Mouse (Mus musculus): ENCODE measurements around the gene Gck. TPM values are rescaled to one million over a fixed set of nuclear protein-coding genes. Genes with fewer than 3 reads are reported as not detected.

The Gck gene
- total RNA-seq, 2 experiments from 2014 or later = 2.0 to 3.3 TPM

GRCm38 (mm10) chr11:5877921-5878526, 71.9 kb downstream of the Gck start, which contains the start of gene Pold2:
TSS of gene Pold2 (minus strand) at chr11:5878292.
- DNase-seq (ENCODE audit: low spot score) = peak; percentile 98

GRCm38 (mm10) chr11:5877421-5877820, 72.5 kb downstream of the Gck start:
- no peak for DNase-seq (ENCODE audit: low spot score)

- DNase-seq (ENCODE audit: low spot score) = no peak
Observed at GRCm38 (mm10) chr11:5873192-5873591, 76.7 kb downstream of the Gck start.

GRCm38 (mm10) chr11:5872707-5873106, 77.2 kb downstream of the Gck start:
- no peak for DNase-seq (ENCODE audit: low spot score)

- peak; percentile 79 for DNase-seq (ENCODE audit: low spot score)
Observed at GRCm38 (mm10) chr11:5870069-5870468, 79.8 kb downstream of the Gck start.

GRCm38 (mm10) chr11:5869331-5869730, 80.5 kb downstream of the Gck start:
- DNase-seq (ENCODE audit: low spot score) = no peak

- DNase-seq (ENCODE audit: low spot score) = no peak
Observed at GRCm38 (mm10) chr11:5868324-5868723, 81.6 kb downstream of the Gck start.

- no peak for DNase-seq (ENCODE audit: low spot score)
Observed at GRCm38 (mm10) chr11:5867196-5867595, 82.7 kb downstream of the Gck start.

- DNase-seq (ENCODE audit: low spot score) = peak; percentile 73
Observed at GRCm38 (mm10) chr11:5862394-5863105, 87.3 kb downstream of the Gck start.

GRCm38 (mm10) chr11:5861678-5862393, 88.0 kb downstream of the Gck start, which contains the start of gene Aebp1:
TSS of gene Aebp1 (plus strand) at chr11:5861947.
- DNase-seq (ENCODE audit: low spot score) = peak; percentile 48

- no peak for DNase-seq (ENCODE audit: low spot score)
Observed at GRCm38 (mm10) chr11:5860639-5861038, 89.2 kb downstream of the Gck start.

GRCm38 (mm10) chr11:5859883-5860550, 89.9 kb downstream of the Gck start:
- DNase-seq (ENCODE audit: low spot score) = no peak

GRCm38 (mm10) chr11:5858723-5859122, 91.2 kb downstream of the Gck start:
- DNase-seq (ENCODE audit: low spot score) = no peak

GRCm38 (mm10) chr11:5856479-5857130, 93.3 kb downstream of the Gck start:
- peak; percentile 42 for DNase-seq (ENCODE audit: low spot score)

- peak; percentile 65 for DNase-seq (ENCODE audit: low spot score)
Observed at GRCm38 (mm10) chr11:5855902-5856301, 94.0 kb downstream of the Gck start.

GRCm38 (mm10) chr11:5855481-5855880, 94.4 kb downstream of the Gck start:
- no peak for DNase-seq (ENCODE audit: low spot score)

GRCm38 (mm10) chr11:5852314-5852713, 97.6 kb downstream of the Gck start:
- peak; percentile 64 for DNase-seq (ENCODE audit: low spot score)

- no peak for DNase-seq (ENCODE audit: low spot score)
Observed at GRCm38 (mm10) chr11:5851021-5851736, 98.7 kb downstream of the Gck start.

All from gastrocnemius, adult 18-20 months (tissue).